Mouse (Mus musculus): ENCODE data around the gene 5530401A14Rik. TPM values are rescaled to one million over a fixed set of nuclear protein-coding genes. Genes with fewer than 3 reads are reported as not detected.
A peak's percentile ranks its signal among the peaks of the same experiment; 100 is the strongest.

Gene 5530401A14Rik
- polyA plus RNA-seq (2014; fragmentation: Nextera tagmentation; extraction: Ambion mirVana): not detected in 2 replicates

DNA sequence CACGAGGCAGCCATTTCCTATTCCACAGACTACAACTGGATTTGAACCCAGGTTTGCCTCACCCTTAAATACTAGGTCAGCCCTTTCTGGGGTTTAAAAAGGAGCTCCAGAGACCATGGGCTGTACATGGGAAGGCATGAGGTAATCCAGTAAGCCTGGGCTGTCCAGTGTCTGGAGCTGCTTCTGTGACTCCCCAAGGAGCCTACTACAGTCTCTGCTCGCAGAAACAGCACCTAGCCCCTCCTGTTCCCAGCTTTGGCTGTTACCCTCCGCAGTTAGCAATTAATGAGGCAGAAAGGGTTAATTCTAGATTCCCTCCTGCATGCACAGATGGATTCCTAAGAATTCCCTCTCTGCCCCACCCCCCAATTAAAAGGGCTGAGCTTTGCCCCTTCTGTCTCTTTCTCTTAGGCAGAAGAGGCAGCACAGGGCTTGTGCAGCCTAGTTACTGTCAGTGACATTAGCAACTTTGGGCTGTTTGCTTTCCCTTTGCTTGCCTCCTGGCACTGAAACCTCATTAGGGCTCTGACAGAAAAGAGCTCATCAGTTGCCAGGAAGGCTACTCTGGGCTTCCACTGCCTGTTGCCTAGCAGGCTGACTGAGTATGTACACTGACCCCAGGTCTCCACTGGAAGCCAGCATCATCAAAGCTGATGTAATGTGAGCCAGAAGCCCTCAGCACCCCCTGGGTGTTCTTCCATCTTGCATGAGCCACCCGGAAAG, at the start of gene 5530401A14Rik:
TSS of gene 5530401A14Rik (plus strand) at position 424 of the 723 bp plus-strand sequence.
- Histone ChIP-seq H3K9ac (ENCODE audit: low read length) (no peak within 1 kb of the TSS), H3K4me3 (ENCODE audit: low read depth, low read length) (no peak within 1 kb of the TSS), H3K9me3 (ENCODE audit: control insufficient read depth, low read length) (no peaks in the 10 kb centered on the region), H3K27ac (replicated peaks; ENCODE audit: low read depth, low read length) (no peak within 1 kb of the TSS), H3K4me1 (ENCODE audit: control insufficient read depth, insufficient read depth, low read length) (peaks cover 12% of the 10 kb centered on the region), H3K4me2 (ENCODE audit: low read depth, severe bottlenecking) (no peak within 1 kb of the TSS), H3K36me3 (ENCODE audit: control insufficient read depth, insufficient read depth, low read length) (no peaks in the 10 kb centered on the region), H3K27me3 (ENCODE audit: control insufficient read depth, insufficient read depth, low read length) (no peaks in the 10 kb centered on the region)
- no peak for ATAC-seq (ENCODE audit: insufficient number of reproducible peaks, low FRiP score, low TSS enrichment, low read depth)
- WGBS: 32% methylated on average over 4 of the region's 4 CpGs
- peak; percentile 30 for DNase-seq (ENCODE audit: low spot score)

DNA sequence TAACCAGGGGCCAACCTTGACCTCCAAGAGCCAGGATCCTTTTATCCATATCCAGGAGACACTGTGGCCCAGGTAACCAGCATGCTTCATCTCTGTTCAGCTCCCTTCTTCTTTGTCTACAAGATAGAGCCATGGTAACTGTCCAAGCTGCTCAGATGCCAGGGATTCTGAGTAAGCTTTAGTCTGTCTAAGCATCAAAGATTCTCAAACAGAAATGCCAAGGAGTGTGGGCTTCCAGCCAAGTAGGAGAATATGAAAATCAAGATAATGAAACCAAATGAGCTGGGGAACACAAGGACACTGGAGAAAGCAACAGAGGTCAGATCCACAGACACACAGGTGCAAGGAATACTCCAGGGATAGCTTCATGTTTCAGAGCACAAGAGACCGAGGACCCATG, 45.7 kb upstream of the 5530401A14Rik start:
- ATAC-seq (ENCODE audit: insufficient number of reproducible peaks, low FRiP score, low TSS enrichment, low read depth) (no peak), DNase-seq (ENCODE audit: low spot score) (no peak)
- no peaks in the 10 kb centered on the region for H3K9me3 ChIP-seq (ENCODE audit: control insufficient read depth, low read length)
- 84% methylated on average over 1 of the region's 1 CpGs for WGBS
- H3K36me3 ChIP-seq (ENCODE audit: control insufficient read depth, insufficient read depth, low read length): no peaks in the 10 kb centered on the region
- no peak overlapping the region for H3K27ac ChIP-seq (replicated peaks; ENCODE audit: low read depth, low read length)
- no peaks in the 10 kb centered on the region for H3K27me3 ChIP-seq (ENCODE audit: control insufficient read depth, insufficient read depth, low read length)
- no peak overlapping the region for H3K9ac ChIP-seq (ENCODE audit: low read length)
- H3K4me3 ChIP-seq (ENCODE audit: low read depth, low read length): no peak overlapping the region
- H3K4me1 ChIP-seq (ENCODE audit: control insufficient read depth, insufficient read depth, low read length): no peaks in the 10 kb centered on the region
- H3K4me2 ChIP-seq (ENCODE audit: low read depth, severe bottlenecking): no peak overlapping the region

- 59% methylated on average over 5 of the region's 5 CpGs for WGBS
- H3K9ac ChIP-seq (ENCODE audit: low read length): no peak overlapping the region
- no peaks in the 10 kb centered on the region for H3K27me3 ChIP-seq (ENCODE audit: control insufficient read depth, insufficient read depth, low read length)
- H3K4me3 ChIP-seq (ENCODE audit: low read depth, low read length): no peak overlapping the region
- H3K4me2 ChIP-seq (ENCODE audit: low read depth, severe bottlenecking): no peak overlapping the region
- no peaks in the 10 kb centered on the region for H3K4me1 ChIP-seq (ENCODE audit: control insufficient read depth, insufficient read depth, low read length)
- no peaks in the 10 kb centered on the region for H3K9me3 ChIP-seq (ENCODE audit: control insufficient read depth, low read length)
- H3K27ac ChIP-seq (replicated peaks; ENCODE audit: low read depth, low read length): no peak overlapping the region
- no peaks in the 10 kb centered on the region for H3K36me3 ChIP-seq (ENCODE audit: control insufficient read depth, insufficient read depth, low read length)
- ATAC-seq (ENCODE audit: insufficient number of reproducible peaks, low FRiP score, low TSS enrichment, low read depth) (no peak), DNase-seq (ENCODE audit: low spot score) (no peak)
Observed at GRCm38 (mm10) chr11:81816531-81816930, 43.9 kb upstream of the 5530401A14Rik start.

GRCm38 (mm10) chr11:81832381-81832780, 28.1 kb upstream of the 5530401A14Rik start:
- H3K9ac ChIP-seq (ENCODE audit: low read length): no peak overlapping the region
- H3K4me1 ChIP-seq (ENCODE audit: control insufficient read depth, insufficient read depth, low read length): no peaks in the 10 kb centered on the region
- no peak for DNase-seq (ENCODE audit: low spot score)
- no peaks in the 10 kb centered on the region for H3K9me3 ChIP-seq (ENCODE audit: control insufficient read depth, low read length)
- H3K4me3 ChIP-seq (ENCODE audit: low read depth, low read length): no peak overlapping the region
- H3K4me2 ChIP-seq (ENCODE audit: low read depth, severe bottlenecking): no peak overlapping the region
- H3K36me3 ChIP-seq (ENCODE audit: control insufficient read depth, insufficient read depth, low read length): no peaks in the 10 kb centered on the region
- H3K27ac ChIP-seq (replicated peaks; ENCODE audit: low read depth, low read length): no peak overlapping the region
- no peak for ATAC-seq (ENCODE audit: insufficient number of reproducible peaks, low FRiP score, low TSS enrichment, low read depth)
- H3K27me3 ChIP-seq (ENCODE audit: control insufficient read depth, insufficient read depth, low read length): no peaks in the 10 kb centered on the region
- WGBS: 85% methylated on average over 1 of the region's 1 CpGs

GRCm38 (mm10) chr11:81838426-81838825, 22.0 kb upstream of the 5530401A14Rik start:
- ATAC-seq (ENCODE audit: insufficient number of reproducible peaks, low FRiP score, low TSS enrichment, low read depth): no peak
- Histone ChIP-seq H3K27ac (replicated peaks; ENCODE audit: low read depth, low read length) (no peak overlapping the region), H3K4me3 (ENCODE audit: low read depth, low read length) (no peak overlapping the region), H3K27me3 (ENCODE audit: control insufficient read depth, insufficient read depth, low read length) (no peaks in the 10 kb centered on the region), H3K9ac (ENCODE audit: low read length) (no peak overlapping the region), H3K36me3 (ENCODE audit: control insufficient read depth, insufficient read depth, low read length) (no peaks in the 10 kb centered on the region), H3K4me2 (ENCODE audit: low read depth, severe bottlenecking) (no peak overlapping the region), H3K4me1 (ENCODE audit: control insufficient read depth, insufficient read depth, low read length) (no peaks in the 10 kb centered on the region), H3K9me3 (ENCODE audit: control insufficient read depth, low read length) (no peaks in the 10 kb centered on the region)
- 79% methylated on average over 4 of the region's 4 CpGs for WGBS
- DNase-seq (ENCODE audit: low spot score): no peak

DNA sequence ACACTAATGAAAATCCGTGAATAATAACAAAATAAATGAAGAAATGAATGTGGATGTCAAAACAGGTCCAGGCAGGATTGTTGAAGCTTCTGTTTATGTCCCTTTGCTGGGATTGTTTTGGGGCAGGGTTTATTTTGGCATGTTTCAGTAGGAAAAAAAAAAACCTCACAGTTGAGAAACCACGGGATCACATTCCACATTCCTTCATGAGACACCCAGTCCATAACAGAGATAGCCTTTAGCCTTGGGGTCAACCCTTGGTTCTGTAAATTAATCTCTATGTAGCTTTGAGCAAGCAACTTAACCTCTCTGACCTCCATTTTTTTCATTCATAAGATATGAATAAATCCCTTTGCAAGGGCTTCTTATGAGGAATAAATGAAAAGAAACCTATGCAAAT, 19.5 kb upstream of the 5530401A14Rik start:
- no peaks in the 10 kb centered on the region for H3K27me3 ChIP-seq (ENCODE audit: control insufficient read depth, insufficient read depth, low read length)
- ATAC-seq (ENCODE audit: insufficient number of reproducible peaks, low FRiP score, low TSS enrichment, low read depth) (no peak), DNase-seq (ENCODE audit: low spot score) (no peak)
- H3K4me2 ChIP-seq (ENCODE audit: low read depth, severe bottlenecking): no peak overlapping the region
- H3K9ac ChIP-seq (ENCODE audit: low read length): no peak overlapping the region
- no peaks in the 10 kb centered on the region for H3K4me1 ChIP-seq (ENCODE audit: control insufficient read depth, insufficient read depth, low read length)
- no peak overlapping the region for H3K4me3 ChIP-seq (ENCODE audit: low read depth, low read length)
- 64% methylated on average over 2 of the region's 2 CpGs for WGBS
- no peak overlapping the region for H3K27ac ChIP-seq (replicated peaks; ENCODE audit: low read depth, low read length)
- no peaks in the 10 kb centered on the region for H3K9me3 ChIP-seq (ENCODE audit: control insufficient read depth, low read length)
- no peaks in the 10 kb centered on the region for H3K36me3 ChIP-seq (ENCODE audit: control insufficient read depth, insufficient read depth, low read length)

GRCm38 (mm10) chr11:81845010-81845685, 15.3 kb upstream of the 5530401A14Rik start:
- Histone ChIP-seq H3K9ac (ENCODE audit: low read length) (no peak overlapping the region), H3K36me3 (ENCODE audit: control insufficient read depth, insufficient read depth, low read length) (no peaks in the 10 kb centered on the region), H3K4me1 (ENCODE audit: control insufficient read depth, insufficient read depth, low read length) (no peaks in the 10 kb centered on the region), H3K9me3 (ENCODE audit: control insufficient read depth, low read length) (no peaks in the 10 kb centered on the region), H3K27me3 (ENCODE audit: control insufficient read depth, insufficient read depth, low read length) (no peaks in the 10 kb centered on the region), H3K27ac (replicated peaks; ENCODE audit: low read depth, low read length) (no peak overlapping the region), H3K4me3 (ENCODE audit: low read depth, low read length) (no peak overlapping the region), H3K4me2 (ENCODE audit: low read depth, severe bottlenecking) (no peak overlapping the region)
- WGBS: 71% methylated on average over 5 of the region's 5 CpGs
- ATAC-seq (ENCODE audit: insufficient number of reproducible peaks, low FRiP score, low TSS enrichment, low read depth) (no peak), DNase-seq (ENCODE audit: low spot score) (no peak)

DNA sequence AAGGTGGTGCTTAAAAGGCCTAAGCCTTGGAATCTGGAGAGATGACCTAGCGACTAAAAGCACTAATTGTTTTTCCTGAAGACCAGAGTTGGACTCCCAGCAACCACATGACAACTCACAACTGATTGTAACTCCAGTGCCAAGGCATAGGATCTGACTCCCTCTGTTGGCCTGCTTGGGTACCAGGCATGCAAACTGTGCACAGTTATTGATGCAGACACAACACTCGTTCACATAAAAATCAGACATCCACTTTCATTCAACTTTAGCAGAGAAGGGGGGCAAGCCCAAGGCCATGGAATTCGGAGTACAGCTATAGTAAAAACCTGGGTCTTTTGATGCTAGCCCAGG, 14.8 kb upstream of the 5530401A14Rik start:
- Histone ChIP-seq H3K4me3 (ENCODE audit: low read depth, low read length) (no peak overlapping the region), H3K27ac (replicated peaks; ENCODE audit: low read depth, low read length) (no peak overlapping the region), H3K36me3 (ENCODE audit: control insufficient read depth, insufficient read depth, low read length) (no peaks in the 10 kb centered on the region), H3K9ac (ENCODE audit: low read length) (no peak overlapping the region), H3K4me2 (ENCODE audit: low read depth, severe bottlenecking) (no peak overlapping the region), H3K27me3 (ENCODE audit: control insufficient read depth, insufficient read depth, low read length) (no peaks in the 10 kb centered on the region), H3K9me3 (ENCODE audit: control insufficient read depth, low read length) (no peaks in the 10 kb centered on the region), H3K4me1 (ENCODE audit: control insufficient read depth, insufficient read depth, low read length) (no peaks in the 10 kb centered on the region)
- no peak for DNase-seq (ENCODE audit: low spot score)
- WGBS: 89% methylated on average over 3 of the region's 3 CpGs
- no peak for ATAC-seq (ENCODE audit: insufficient number of reproducible peaks, low FRiP score, low TSS enrichment, low read depth)

Measured in limb, embryonic 11.5 days (tissue).